Mouse (Mus musculus) forebrain, embryonic 11.5 days (tissue): ENCODE measurements around the gene C530008M17Rik. TPM values are rescaled to one million over a fixed set of nuclear protein-coding genes. Genes with fewer than 3 reads are reported as not detected.

Source experiments
- ATAC-seq: fragments of 200-750 bp; cut with Nextera tagmentation; replicated peaks from 2 replicates; pipeline ENCODE4 v1.8.0; 2017; ENCODE audit warnings: moderate TSS enrichment; ENCODE audit not compliant: low FRiP score
- DNase-seq: peaks from one replicate; pipeline ENCODE4 v3.0.0-alpha.2; 2017; ENCODE audit warnings: low spot score
- H3K27ac ChIP-seq: fragments of 300-500 bp; sonication (generic); 2 replicates; pipeline ENCODE4 v1.5.1; 2014; ENCODE audit warnings: low read depth, low read length
- H3K27me3 ChIP-seq: fragments of 300-500 bp; sonication (generic); 2 replicates; pipeline ENCODE4 v1.6.1; 2014; ENCODE audit warnings: mild to moderate bottlenecking, low read length, mixed read lengths; ENCODE audit not compliant: control insufficient read depth, insufficient read depth
- H3K36me3 ChIP-seq: fragments of 300-500 bp; sonication (generic); 2 replicates; pipeline ENCODE4 v1.6.1; 2014; ENCODE audit warnings: mild to moderate bottlenecking, low read length, moderate library complexity, mixed read lengths; ENCODE audit not compliant: control insufficient read depth, insufficient read depth
- H3K4me1 ChIP-seq: fragments of 300-500 bp; sonication (generic); replicated peaks from 2 replicates; pipeline ENCODE4 v1.6.1; 2014; ENCODE audit warnings: low read length, mixed read lengths; ENCODE audit not compliant: control insufficient read depth, insufficient read depth
- H3K4me2 ChIP-seq: fragments of 300-500 bp; sonication (generic); 2 replicates; pipeline ENCODE4 v1.6.1; 2014; ENCODE audit warnings: low read depth, mild to moderate bottlenecking, low read length, moderate library complexity, mixed read lengths; ENCODE audit not compliant: severe bottlenecking
- H3K4me3 ChIP-seq: fragments of 300-500 bp; sonication (generic); 2 replicates; pipeline ENCODE4 v1.5.1; 2014; ENCODE audit warnings: low read depth, low read length
- H3K9ac ChIP-seq: fragments of 300-500 bp; sonication (generic); 2 replicates; pipeline ENCODE4 v1.6.1; 2014; ENCODE audit warnings: low read length
- H3K9me3 ChIP-seq: fragments of 300-500 bp; sonication (generic); 2 replicates; pipeline ENCODE4 v1.6.1; 2016; ENCODE audit warnings: low read length, mixed read lengths; ENCODE audit not compliant: control insufficient read depth
- WGBS: fragments of 180-500 bp; shearing (Covaris S2); extraction: QIAGEN DNeasy Blood & Tissue Kit; methylation state at CpG from one replicate; pipeline ENCODE4 v1.1.7; 2014; 5-methylcytosine and 5-hydroxymethylcytosine counted together
- polyA plus RNA-seq: library from polyadenylated mRNA; unstranded; fragments of >200 nt; fragmentation: Nextera tagmentation; extraction: Ambion mirVana; gene quantifications from 2 replicates; pipeline ENCODE4 v1.2.1, GENCODE M21; 2014

The C530008M17Rik gene
- polyA plus RNA-seq, 1 experiment from 2014 or later: 40.6 TPM

GRCm38 (mm10) chr5:76702646-76703045 is 46.3 kb downstream of the C530008M17Rik start:
- no peak overlapping the region for H3K4me2 ChIP-seq
- H3K4me3 ChIP-seq: no peak overlapping the region
- H3K27me3 ChIP-seq: no peaks in the 10 kb centered on the region
- WGBS: 20% methylated on average over 12 of the region's 12 CpGs
- H3K27ac ChIP-seq: no peak overlapping the region
- no peaks in the 10 kb centered on the region; the same call in 1 of the 2 replicates for H3K36me3 ChIP-seq
- ATAC-seq: no peak
- peaks cover 4% of the 10 kb centered on the region; the same call in 1 of the 2 replicates for H3K4me1 ChIP-seq
- DNase-seq: no peak
- no peaks in the 10 kb centered on the region for H3K9me3 ChIP-seq
- no peak overlapping the region for H3K9ac ChIP-seq

- Histone ChIP-seq H3K9ac (no peak overlapping the region), H3K27ac (no peak overlapping the region), H3K4me3 (no peak overlapping the region), H3K4me2 (no peak overlapping the region), H3K36me3 (no peaks in the 10 kb centered on the region; the same call in 1 of the 2 replicates), H3K4me1 (peaks cover 2% of the 10 kb centered on the region; the same call in 1 of the 2 replicates), H3K27me3 (no peaks in the 10 kb centered on the region), H3K9me3 (no peaks in the 10 kb centered on the region)
- 85% methylated on average over 11 of the region's 11 CpGs for WGBS
- DNase-seq: no peak
- no peak for ATAC-seq
Measured at GRCm38 (mm10) chr5:76705307-76706173, 49.2 kb downstream of the C530008M17Rik start.

- WGBS: 96% methylated on average over 3 of the region's 3 CpGs
- H3K4me2 ChIP-seq: no peak overlapping the region
- no peaks in the 10 kb centered on the region; the same call in 1 of the 2 replicates for H3K36me3 ChIP-seq
- no peaks in the 10 kb centered on the region for H3K4me1 ChIP-seq
- DNase-seq (no peak), ATAC-seq (no peak)
- no peak overlapping the region for H3K4me3 ChIP-seq
- no peaks in the 10 kb centered on the region for H3K27me3 ChIP-seq
- H3K9me3 ChIP-seq: no peaks in the 10 kb centered on the region
- no peak overlapping the region for H3K9ac ChIP-seq
- no peak overlapping the region for H3K27ac ChIP-seq
Measured at GRCm38 (mm10) chr5:76707072-76707471, 50.8 kb downstream of the C530008M17Rik start.

GRCm38 (mm10) chr5:76708004-76708403 is 51.7 kb downstream of the C530008M17Rik start:
- 85% methylated on average over 15 of the region's 15 CpGs for WGBS
- H3K4me2 ChIP-seq: no peak overlapping the region
- H3K9ac ChIP-seq: no peak overlapping the region
- ATAC-seq (no peak), DNase-seq (no peak)
- H3K4me1 ChIP-seq: no peaks in the 10 kb centered on the region
- no peaks in the 10 kb centered on the region for H3K27me3 ChIP-seq
- H3K9me3 ChIP-seq: no peaks in the 10 kb centered on the region
- no peak overlapping the region for H3K27ac ChIP-seq
- no peak overlapping the region for H3K4me3 ChIP-seq
- no peaks in the 10 kb centered on the region; the same call in 1 of the 2 replicates for H3K36me3 ChIP-seq

GRCm38 (mm10) chr5:76713743-76714142 is 57.4 kb downstream of the C530008M17Rik start:
- Histone ChIP-seq H3K27me3 (no peaks in the 10 kb centered on the region), H3K9ac (no peak overlapping the region), H3K9me3 (no peaks in the 10 kb centered on the region), H3K36me3 (no peaks in the 10 kb centered on the region; the same call in 1 of the 2 replicates), H3K27ac (no peak overlapping the region), H3K4me3 (no peak overlapping the region), H3K4me1 (no peaks in the 10 kb centered on the region), H3K4me2 (no peak overlapping the region)
- DNase-seq (no peak), ATAC-seq (no peak)
- 93% methylated on average over 7 of the region's 7 CpGs for WGBS

GRCm38 (mm10) chr5:76719954-76720353 is 63.6 kb downstream of the C530008M17Rik start:
- Histone ChIP-seq H3K4me3 (no peak overlapping the region), H3K27ac (no peak overlapping the region), H3K4me1 (no peaks in the 10 kb centered on the region), H3K9ac (no peak overlapping the region), H3K27me3 (no peaks in the 10 kb centered on the region), H3K9me3 (peaks cover 3% of the 10 kb centered on the region; the same call in 1 of the 2 replicates), H3K4me2 (no peak overlapping the region), H3K36me3 (no peaks in the 10 kb centered on the region; the same call in 1 of the 2 replicates)
- 87% methylated on average over 3 of the region's 3 CpGs for WGBS
- ATAC-seq (no peak), DNase-seq (no peak)

GRCm38 (mm10) chr5:76724878-76725277 is 68.6 kb downstream of the C530008M17Rik start:
- Histone ChIP-seq H3K9me3 (peaks cover 3% of the 10 kb centered on the region; the same call in 1 of the 2 replicates), H3K4me1 (no peaks in the 10 kb centered on the region), H3K27me3 (no peaks in the 10 kb centered on the region), H3K27ac (no peak overlapping the region), H3K4me2 (no peak overlapping the region), H3K36me3 (peaks cover 3% of the 10 kb centered on the region; the same call in 1 of the 2 replicates), H3K9ac (no peak overlapping the region), H3K4me3 (no peak overlapping the region)
- WGBS: 94% methylated on average over 2 of the region's 2 CpGs
- DNase-seq (no peak), ATAC-seq (no peak)

- Histone ChIP-seq H3K27me3 (no peaks in the 10 kb centered on the region), H3K36me3 (peaks cover 3% of the 10 kb centered on the region; the same call in 1 of the 2 replicates)
- 96% methylated on average over 8 of the region's 8 CpGs for WGBS
Measured at GRCm38 (mm10) chr5:76726518-76727103, 70.3 kb downstream of the C530008M17Rik start.

More at GRCm38 (mm10) chr5:76726518-76727103, 70.3 kb downstream of the C530008M17Rik start:
- no peak overlapping the region for H3K4me2 ChIP-seq
- peaks cover 3% of the 10 kb centered on the region; the same call in 1 of the 2 replicates for H3K9me3 ChIP-seq
- no peak overlapping the region for H3K4me3 ChIP-seq
- ATAC-seq: no peak
- no peak for DNase-seq
- no peak overlapping the region for H3K27ac ChIP-seq
- no peak overlapping the region for H3K9ac ChIP-seq
- H3K4me1 ChIP-seq: no peaks in the 10 kb centered on the region
